Comparison of ENCODE assay signal across 7 mouse cellular contexts in the genomic region with DNA sequence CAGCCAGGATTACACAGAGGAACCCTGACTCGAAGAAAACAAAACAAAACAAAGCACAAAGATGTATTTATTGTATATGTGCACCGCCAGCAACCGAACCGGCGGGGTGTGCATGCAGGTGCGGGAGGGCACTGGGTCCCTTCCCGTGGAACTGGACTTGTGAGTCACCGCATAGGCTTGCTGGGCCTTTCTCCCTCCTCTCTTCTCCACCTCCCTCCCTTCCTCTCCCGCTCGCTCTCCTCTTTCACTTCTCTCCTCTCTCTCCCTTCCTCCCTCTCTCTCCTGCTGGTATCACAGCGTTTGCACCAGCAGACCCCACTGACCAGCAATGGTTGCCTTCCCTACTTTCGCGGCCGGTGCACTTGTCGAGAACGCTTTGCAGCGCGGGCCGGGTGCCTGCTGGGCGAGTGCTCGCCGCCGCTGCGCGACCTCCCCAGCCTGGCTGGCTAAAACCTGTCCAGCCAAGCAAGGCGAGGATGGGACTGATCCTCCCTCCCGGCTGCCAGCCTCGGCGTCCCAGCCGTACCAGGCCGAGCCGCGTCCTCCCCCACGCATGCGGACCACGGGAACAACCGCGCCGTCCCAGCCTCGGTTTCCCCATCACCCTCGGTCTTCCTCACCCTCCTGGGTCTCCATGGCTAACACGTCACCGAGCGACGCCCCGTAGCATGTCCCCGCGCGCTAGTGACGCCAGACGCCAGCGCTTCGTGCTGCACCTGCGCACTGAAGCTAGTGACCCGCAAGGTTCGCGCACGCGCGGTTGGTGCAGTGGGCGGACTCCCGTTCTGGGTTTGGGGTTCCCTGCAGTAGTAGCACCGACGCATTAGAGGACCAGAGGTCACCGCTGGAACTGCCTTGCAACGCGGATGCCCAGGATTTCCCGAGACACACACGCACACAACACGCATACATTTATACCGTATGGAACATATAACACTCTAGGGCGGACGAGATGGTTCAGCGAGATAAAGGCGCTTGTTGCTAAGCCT. TPM values are rescaled to one million over a fixed set of nuclear protein-coding genes. Genes with fewer than 3 reads are reported as not detected.
DNase-seq lines count a peak whose midpoint lies in the region; ATAC-seq lines count a peak whose summit lies in the region.

A gene (minus strand): TSS at position 725 of the 989 bp plus-strand sequence.

- DNase-seq in adrenal gland, postnatal 14 days = peak; percentile 100
- DNase-seq in embryonic facial prominence, embryonic 11.5 days (ENCODE audit: low spot score) = peak; percentile 99
- DNase-seq in kidney, adult 11 months = peak; percentile 97
- peak; percentile 99 for DNase-seq in limb, embryonic 10.5 days (ENCODE audit: low spot score)
- DNase-seq in spleen, adult 12 weeks (ENCODE audit: low spot score) = peak; percentile 92

- ATAC-seq in embryonic facial prominence, embryonic 11.5 days (replicated peaks; ENCODE audit: insufficient number of reproducible peaks, low FRiP score, low TSS enrichment, low read depth) = peak; percentile 83
- peak; percentile 87 for ATAC-seq in granulocyte monocyte progenitor cell, adult 5-6 weeks (replicated peaks; ENCODE audit: poor library complexity, severe bottlenecking)
- peak; percentile 95 for ATAC-seq in midbrain, embryonic 13.5 days

- no peaks in the 10 kb centered on the region for H3K27me3 ChIP-seq in embryonic facial prominence, embryonic 11.5 days (ENCODE audit: control insufficient read depth, insufficient read depth, low read length)
- peaks cover 29% of the 10 kb centered on the region for H3K27me3 ChIP-seq in limb, embryonic 10.5 days (ENCODE audit: low read depth, poor library complexity, severe bottlenecking)
- peaks cover 30% of the 10 kb centered on the region for H3K27me3 ChIP-seq in midbrain, embryonic 13.5 days

- H3K36me3 ChIP-seq in embryonic facial prominence, embryonic 11.5 days (replicated peaks; ENCODE audit: control insufficient read depth, insufficient read depth, low read depth, low read length) = no peaks in the 10 kb centered on the region; the same call in 1 of the 2 replicates
- peaks cover 35% of the 10 kb centered on the region for H3K36me3 ChIP-seq in limb, embryonic 10.5 days
- H3K36me3 ChIP-seq in midbrain, embryonic 13.5 days = peaks cover 21% of the 10 kb centered on the region

- H3K4me1 ChIP-seq in embryonic facial prominence, embryonic 11.5 days (ENCODE audit: control insufficient read depth, insufficient read depth, low read length) = 0 out of 2 replicates have a peak, but pooled peaks cover 3% of the 10 kb centered on the region
- peaks cover 32% of the 10 kb centered on the region for H3K4me1 ChIP-seq in limb, embryonic 10.5 days
- peaks cover 24% of the 10 kb centered on the region for H3K4me1 ChIP-seq in midbrain, embryonic 13.5 days (replicated peaks)

- peak within 1 kb of the TSS; percentile 69 for H3K4me2 ChIP-seq in embryonic facial prominence, embryonic 11.5 days (ENCODE audit: low read depth, low read length)
- H3K4me2 ChIP-seq in midbrain, embryonic 13.5 days (replicated peaks) = peak within 1 kb of the TSS; percentile 86

- H3K9me3 ChIP-seq in embryonic facial prominence, embryonic 11.5 days (replicated peaks; ENCODE audit: control insufficient read depth, low read length) = no peaks in the 10 kb centered on the region
- no peaks in the 10 kb centered on the region for H3K9me3 ChIP-seq in limb, embryonic 10.5 days (replicated peaks)
- no peaks in the 10 kb centered on the region for H3K9me3 ChIP-seq in midbrain, embryonic 13.5 days

- no peak within 1 kb of the TSS; the same call in 1 of the 2 replicates for H3K27ac ChIP-seq in embryonic facial prominence, embryonic 11.5 days (replicated peaks; ENCODE audit: low read depth, low read length)
- peak within 1 kb of the TSS; percentile 93 for H3K27ac ChIP-seq in limb, embryonic 10.5 days
- peak within 1 kb of the TSS; percentile 79 for H3K27ac ChIP-seq in midbrain, embryonic 13.5 days

- H3K9ac ChIP-seq in embryonic facial prominence, embryonic 11.5 days (replicated peaks; ENCODE audit: low read length) = peak within 1 kb of the TSS; percentile 84
- H3K9ac ChIP-seq in midbrain, embryonic 13.5 days (replicated peaks) = peak within 1 kb of the TSS; percentile 91

- 1% methylated on average over 74 of the region's 75 CpGs for WGBS in embryonic facial prominence, embryonic 11.5 days
- WGBS in limb, embryonic 10.5 days = 2% methylated on average over 75 of the region's 75 CpGs
- 1% methylated on average over 75 of the region's 75 CpGs for WGBS in midbrain, embryonic 13.5 days

- peak within 1 kb of the TSS; percentile 82 for H3K4me3 ChIP-seq in embryonic facial prominence, embryonic 11.5 days (ENCODE audit: low read depth, low read length)
- H3K4me3 ChIP-seq in limb, embryonic 10.5 days = peak within 1 kb of the TSS; percentile 98
- H3K4me3 ChIP-seq in midbrain, embryonic 13.5 days (replicated peaks) = peak within 1 kb of the TSS; percentile 71

RNA-seq across cellular contexts. Expression of the gene that starts here (rescaled TPM):
- total RNA-seq in adrenal gland, postnatal 14 days (2021) = 28.6 and 38.1 TPM in 2 replicates
- 50.0 and 52.5 TPM in 2 replicates for polyA plus RNA-seq in embryonic facial prominence, embryonic 11.5 days (2014; fragmentation: Nextera tagmentation; extraction: Ambion mirVana)
- 38.9 and 45.1 TPM in 2 replicates for total RNA-seq in granulocyte monocyte progenitor cell, adult 5-6 weeks (2014; fragmentation: Nextera tagmentation)
- total RNA-seq in granulocyte monocyte progenitor cell, adult 5-6 weeks (2017) = 14.9 and 16.4 TPM in 2 replicates
- 58.5 and 67.6 TPM in 2 replicates for polyA plus RNA-seq in limb, embryonic 10.5 days (2016; fragmentation: Nextera tagmentation; extraction: Ambion mirVana)
- polyA plus RNA-seq in midbrain, embryonic 13.5 days (2015; fragmentation: Nextera tagmentation; extraction: Ambion mirVana) = 57.8 and 60.7 TPM in 2 replicates
